Mouse (Mus musculus): ENCODE results near the gene Fez1. TPM values are rescaled to one million over a fixed set of nuclear protein-coding genes. Genes with fewer than 3 reads are reported as not detected.

The Fez1 gene
- polyA plus RNA-seq, 1 experiment from 2014 or later = 7.2 TPM

GRCm38 (mm10) chr9:36848661-36849060, 27.0 kb downstream of the Fez1 start:
- Histone ChIP-seq H3K4me1 (no peaks in the 10 kb centered on the region), H3K27me3 (no peaks in the 10 kb centered on the region), H3K36me3 (no peaks in the 10 kb centered on the region), H3K9ac (no peak overlapping the region), H3K9me3 (replicated peaks) (no peaks in the 10 kb centered on the region), H3K4me2 (no peak overlapping the region), H3K4me3 (replicated peaks) (no peak overlapping the region), H3K27ac (no peak overlapping the region)
- no peak for ATAC-seq (replicated peaks; ENCODE audit: low FRiP score)
- 68% methylated on average over 2 of the region's 2 CpGs for WGBS

- no peaks in the 10 kb centered on the region for H3K4me1 ChIP-seq
- no peak overlapping the region for H3K27ac ChIP-seq
- H3K27me3 ChIP-seq = no peaks in the 10 kb centered on the region
- 43% methylated on average over 1 of the region's 1 CpGs for WGBS
- H3K4me2 ChIP-seq = no peak overlapping the region
- H3K4me3 ChIP-seq (replicated peaks) = no peak overlapping the region
- H3K9ac ChIP-seq = no peak overlapping the region
- H3K36me3 ChIP-seq = no peaks in the 10 kb centered on the region
- no peak for ATAC-seq (replicated peaks; ENCODE audit: low FRiP score)
- H3K9me3 ChIP-seq (replicated peaks) = no peaks in the 10 kb centered on the region
These were observed 28.4 kb downstream of the Fez1 start for GRCm38 (mm10) chr9:36850091-36850490.

- no peak for ATAC-seq (replicated peaks; ENCODE audit: low FRiP score)
- H3K4me1 ChIP-seq = no peaks in the 10 kb centered on the region
- 86% methylated on average over 2 of the region's 2 CpGs for WGBS
These were observed 30.5 kb downstream of the Fez1 start for GRCm38 (mm10) chr9:36852175-36852574.

GRCm38 (mm10) chr9:36856351-36856750, 34.7 kb downstream of the Fez1 start:
- Histone ChIP-seq H3K27ac (no peak overlapping the region), H3K4me3 (replicated peaks) (no peak overlapping the region), H3K27me3 (no peaks in the 10 kb centered on the region), H3K4me2 (no peak overlapping the region), H3K4me1 (no peaks in the 10 kb centered on the region), H3K9me3 (replicated peaks) (no peaks in the 10 kb centered on the region), H3K9ac (no peak overlapping the region), H3K36me3 (no peaks in the 10 kb centered on the region)
- WGBS = 68% methylated on average over 2 of the region's 2 CpGs
- no peak for ATAC-seq (replicated peaks; ENCODE audit: low FRiP score)

More at GRCm38 (mm10) chr9:36852175-36852574, 30.5 kb downstream of the Fez1 start:
- no peak overlapping the region for H3K9ac ChIP-seq
- H3K27me3 ChIP-seq = no peaks in the 10 kb centered on the region
- no peaks in the 10 kb centered on the region for H3K36me3 ChIP-seq
- no peak overlapping the region for H3K27ac ChIP-seq
- no peak overlapping the region for H3K4me3 ChIP-seq (replicated peaks)
- H3K9me3 ChIP-seq (replicated peaks) = no peaks in the 10 kb centered on the region
- no peak overlapping the region for H3K4me2 ChIP-seq

- Histone ChIP-seq H3K9me3 (replicated peaks) (no peaks in the 10 kb centered on the region), H3K4me3 (replicated peaks) (no peak overlapping the region), H3K27ac (no peak overlapping the region), H3K36me3 (no peaks in the 10 kb centered on the region), H3K9ac (no peak overlapping the region), H3K27me3 (no peaks in the 10 kb centered on the region), H3K4me1 (no peaks in the 10 kb centered on the region), H3K4me2 (no peak overlapping the region)
- 48% methylated on average over 8 of the region's 8 CpGs for WGBS
- no peak for ATAC-seq (replicated peaks; ENCODE audit: low FRiP score)
These were observed 35.9 kb downstream of the Fez1 start for GRCm38 (mm10) chr9:36857476-36858117.

GRCm38 (mm10) chr9:36858677-36859076, 37.0 kb downstream of the Fez1 start:
- no peak overlapping the region for H3K9ac ChIP-seq
- no peaks in the 10 kb centered on the region for H3K27me3 ChIP-seq
- H3K4me1 ChIP-seq = no peaks in the 10 kb centered on the region
- H3K27ac ChIP-seq = no peak overlapping the region
- ATAC-seq (replicated peaks; ENCODE audit: low FRiP score) = no peak
- no peaks in the 10 kb centered on the region for H3K9me3 ChIP-seq (replicated peaks)
- H3K4me3 ChIP-seq (replicated peaks) = no peak overlapping the region
- no peak overlapping the region for H3K4me2 ChIP-seq
- H3K36me3 ChIP-seq = no peaks in the 10 kb centered on the region
- WGBS = 48% methylated on average over 4 of the region's 4 CpGs

GRCm38 (mm10) chr9:36862576-36862975, 40.9 kb downstream of the Fez1 start:
- no peaks in the 10 kb centered on the region for H3K9me3 ChIP-seq (replicated peaks)
- WGBS = 80% methylated on average over 2 of the region's 2 CpGs
- no peaks in the 10 kb centered on the region for H3K27me3 ChIP-seq
- H3K27ac ChIP-seq = no peak overlapping the region
- H3K4me3 ChIP-seq (replicated peaks) = no peak overlapping the region
- ATAC-seq (replicated peaks; ENCODE audit: low FRiP score) = no peak
- H3K4me2 ChIP-seq = no peak overlapping the region
- H3K36me3 ChIP-seq = no peaks in the 10 kb centered on the region
- H3K4me1 ChIP-seq = peaks cover 6% of the 10 kb centered on the region
- no peak overlapping the region for H3K9ac ChIP-seq

GRCm38 (mm10) chr9:36863694-36864093, 42.0 kb downstream of the Fez1 start:
- Histone ChIP-seq H3K27ac (no peak overlapping the region), H3K4me3 (replicated peaks) (no peak overlapping the region), H3K9ac (no peak overlapping the region), H3K4me2 (no peak overlapping the region), H3K27me3 (no peaks in the 10 kb centered on the region), H3K4me1 (peaks cover 6% of the 10 kb centered on the region), H3K9me3 (replicated peaks) (no peaks in the 10 kb centered on the region), H3K36me3 (no peaks in the 10 kb centered on the region)
- 52% methylated on average over 3 of the region's 3 CpGs for WGBS
- no peak for ATAC-seq (replicated peaks; ENCODE audit: low FRiP score)

GRCm38 (mm10) chr9:36864862-36865813, 43.5 kb downstream of the Fez1 start:
- Histone ChIP-seq H3K27ac (0 out of 2 replicates have a peak overlapping the region, but pooled peaks have one; percentile 27), H3K27me3 (no peaks in the 10 kb centered on the region), H3K36me3 (no peaks in the 10 kb centered on the region), H3K9ac (no peak overlapping the region), H3K9me3 (replicated peaks) (no peaks in the 10 kb centered on the region), H3K4me1 (peaks cover 6% of the 10 kb centered on the region), H3K4me2 (no peak overlapping the region), H3K4me3 (replicated peaks) (no peak overlapping the region)
- 0 out of 2 replicates have a peak, but pooled peaks have one; percentile 40 for ATAC-seq (replicated peaks; ENCODE audit: low FRiP score)
- 35% methylated on average over 4 of the region's 4 CpGs for WGBS

- H3K36me3 ChIP-seq = no peaks in the 10 kb centered on the region
- H3K9ac ChIP-seq = no peak overlapping the region
- no peak overlapping the region for H3K4me2 ChIP-seq
- H3K9me3 ChIP-seq (replicated peaks) = no peaks in the 10 kb centered on the region
- no peak for ATAC-seq (replicated peaks; ENCODE audit: low FRiP score)
- 89% methylated on average over 6 of the region's 6 CpGs for WGBS
- peaks cover 6% of the 10 kb centered on the region for H3K4me1 ChIP-seq
- H3K27ac ChIP-seq = no peak overlapping the region
- H3K27me3 ChIP-seq = no peaks in the 10 kb centered on the region
- H3K4me3 ChIP-seq (replicated peaks) = no peak overlapping the region
These were observed 47.0 kb downstream of the Fez1 start for GRCm38 (mm10) chr9:36868662-36869061.

GRCm38 (mm10) chr9:36870263-36870662, 48.6 kb downstream of the Fez1 start:
- ATAC-seq (replicated peaks; ENCODE audit: low FRiP score) = no peak
- H3K4me1 ChIP-seq = peaks cover 3% of the 10 kb centered on the region
- no peak overlapping the region for H3K27ac ChIP-seq
- H3K4me2 ChIP-seq = no peak overlapping the region
- H3K4me3 ChIP-seq (replicated peaks) = no peak overlapping the region
- no peaks in the 10 kb centered on the region for H3K36me3 ChIP-seq
- H3K9me3 ChIP-seq (replicated peaks) = no peaks in the 10 kb centered on the region
- H3K9ac ChIP-seq = no peak overlapping the region
- 44% methylated on average over 1 of the region's 1 CpGs for WGBS
- H3K27me3 ChIP-seq = no peaks in the 10 kb centered on the region

- no peak for ATAC-seq (replicated peaks; ENCODE audit: low FRiP score)
- H3K27ac ChIP-seq = no peak overlapping the region
- H3K4me1 ChIP-seq = no peaks in the 10 kb centered on the region
- no peaks in the 10 kb centered on the region for H3K9me3 ChIP-seq (replicated peaks)
- H3K4me2 ChIP-seq = no peak overlapping the region
- H3K27me3 ChIP-seq = no peaks in the 10 kb centered on the region
- no peak overlapping the region for H3K4me3 ChIP-seq (replicated peaks)
- no peak overlapping the region for H3K9ac ChIP-seq
- no peaks in the 10 kb centered on the region for H3K36me3 ChIP-seq
- 82% methylated on average over 2 of the region's 2 CpGs for WGBS
These were observed 52.1 kb downstream of the Fez1 start for GRCm38 (mm10) chr9:36873796-36874195.
